Mouse (Mus musculus) heart, adult 2 months (tissue): ENCODE measurements around the gene Cacna1d. TPM values are rescaled to one million over a fixed set of nuclear protein-coding genes. Genes with fewer than 3 reads are reported as not detected.

Experiments
- DNase-seq, 2 experiments: peaks; one replicate each; pipeline ENCODE4 v3.0.0; 2021
- H3K27ac ChIP-seq: fragments of 200-600 bp; 2 replicates; pipeline ENCODE4 v1.8.1; 2022
- H3K27me3 ChIP-seq: fragments of 200-500 bp; 2 replicates; pipeline ENCODE4 v1.6.1; 2012; ENCODE audit warnings: mild to moderate bottlenecking, low read length, inconsistent platforms, mixed read lengths; ENCODE audit not compliant: control insufficient read depth, insufficient read depth
- H3K36me3 ChIP-seq: fragments of 200-500 bp; 2 replicates; pipeline ENCODE4 v1.6.1; 2012; ENCODE audit warnings: low read length, inconsistent platforms; ENCODE audit not compliant: control insufficient read depth, insufficient read depth
- H3K4me1 ChIP-seq: fragments of 200-500 bp; 2 replicates; pipeline ENCODE4 v1.6.1; 2011; ENCODE audit warnings: low read length; ENCODE audit not compliant: control insufficient read depth, insufficient read depth
- H3K4me3 ChIP-seq: fragments of 200-600 bp; 2 replicates; pipeline ENCODE4 v1.8.1; 2022
- H3K79me2 ChIP-seq: fragments of 200-500 bp; replicated peaks from 2 replicates; pipeline ENCODE4 v1.6.1; 2012; ENCODE audit warnings: mild to moderate bottlenecking, inconsistent platforms, low read length, moderate library complexity, mixed read lengths; ENCODE audit not compliant: control insufficient read depth, insufficient read depth
- H3K9ac ChIP-seq: fragments of 200-500 bp; 2 replicates; pipeline ENCODE4 v1.6.1; 2012; ENCODE audit warnings: low read depth, mild to moderate bottlenecking, control low read depth, inconsistent platforms, low read length, mixed read lengths
- CTCF ChIP-seq: fragments of 200-600 bp; IDR thresholded peaks from 2 replicates; pipeline ENCODE4 v1.8.1; 2022; ENCODE audit warnings: antibody characterized with exemption, mild to moderate bottlenecking, moderate library complexity
- EP300 ChIP-seq: fragments of 200-500 bp; IDR thresholded peaks from 2 replicates; pipeline ENCODE4 v1.6.1; 2011; ENCODE audit warnings: low read depth, low read length, control low read depth; ENCODE audit not compliant: insufficient read depth
- POLR2A ChIP-seq: fragments of 200-500 bp; IDR thresholded peaks from 2 replicates; pipeline ENCODE4 v1.6.1; 2011; ENCODE audit warnings: mild to moderate bottlenecking, low read depth, low read length, control low read depth; ENCODE audit not compliant: insufficient read depth
- WGBS: fragments of 180-500 bp; shearing (Covaris S2); methylation state at CpG from one replicate; pipeline ENCODE4 v1.1.7; 2018; 5-methylcytosine and 5-hydroxymethylcytosine counted together
- intact Hi-C: fragments of 180-260 bp; cut with DNase I; formaldehyde crosslinking; loops from one replicate; pipeline ENCODE4 v1.15.1; 2025
- polyA plus RNA-seq: library from polyadenylated mRNA; depleted of rRNA; stranded (reverse); fragments of >200 nt; gene quantifications from 2 replicates; pipeline ENCODE4 v1.2.3, GENCODE M21; 2012
- total RNA-seq, 2 experiments: library from RNA; stranded (reverse); gene quantifications; 2 replicates each; pipeline ENCODE4 v1.2.3; 2021

The Cacna1d gene
- total and polyA plus RNA-seq, 3 experiments, result 1.3 to 3.0 (median 2.1) TPM

- WGBS, result 81% methylated on average over 1 of the region's 1 CpGs
- no peak for TF ChIP-seq POLR2A
- no peak for TF ChIP-seq EP300
- no peak for TF ChIP-seq CTCF
- Histone ChIP-seq H3K27ac (no peak overlapping the region), H3K4me1 (no peaks in the 10 kb centered on the region), H3K4me3 (no peak overlapping the region), H3K79me2 (no peaks in the 10 kb centered on the region), H3K36me3 (no peaks in the 10 kb centered on the region), H3K27me3 (no peaks in the 10 kb centered on the region), H3K9ac (no peak overlapping the region)
- intact Hi-C loops, result no loop called here
- DNase-seq, result no peak
Measured at GRCm38 (mm10) chr14:30378306-30378705, 112.9 kb downstream of the Cacna1d start.

- H3K79me2 ChIP-seq, result no peaks in the 10 kb centered on the region
- intact Hi-C loops, result loop anchor here (5.0 kb wide), 1 partner anchor 236 kb away; no protein-coding TSS in a partner anchor
- no peak overlapping the region for H3K4me3 ChIP-seq
- 20% methylated on average over 1 of the region's 1 CpGs for WGBS
- H3K36me3 ChIP-seq, result no peaks in the 10 kb centered on the region
- no peak overlapping the region for H3K27ac ChIP-seq
- no peak for DNase-seq
- H3K4me1 ChIP-seq, result no peaks in the 10 kb centered on the region
- no peak for TF ChIP-seq POLR2A
- no peak for TF ChIP-seq EP300
- no peak for TF ChIP-seq CTCF
- H3K9ac ChIP-seq, result no peak overlapping the region
- H3K27me3 ChIP-seq, result no peaks in the 10 kb centered on the region
Measured at GRCm38 (mm10) chr14:30372878-30373277, 118.4 kb downstream of the Cacna1d start.

GRCm38 (mm10) chr14:30371070-30371469 lies 120.2 kb downstream of the Cacna1d start:
- intact Hi-C loops, result loop anchor here (5.0 kb wide), 1 partner anchor 234 kb away; no protein-coding TSS in a partner anchor
- H3K4me1 ChIP-seq, result no peaks in the 10 kb centered on the region
- no peak overlapping the region for H3K4me3 ChIP-seq
- WGBS, result 66% methylated on average over 2 of the region's 2 CpGs
- TF ChIP-seq EP300 (no peak), CTCF (no peak; the same call in 1 of the 2 replicates), POLR2A (no peak)
- no peak overlapping the region for H3K9ac ChIP-seq
- H3K27me3 ChIP-seq, result no peaks in the 10 kb centered on the region
- no peaks in the 10 kb centered on the region for H3K79me2 ChIP-seq
- H3K27ac ChIP-seq, result no peak overlapping the region
- DNase-seq, result no peak
- no peaks in the 10 kb centered on the region for H3K36me3 ChIP-seq

GRCm38 (mm10) chr14:30367074-30367473 lies 124.2 kb downstream of the Cacna1d start:
- Histone ChIP-seq H3K79me2 (no peaks in the 10 kb centered on the region), H3K4me3 (no peak overlapping the region), H3K27me3 (no peaks in the 10 kb centered on the region), H3K9ac (no peak overlapping the region), H3K27ac (no peak overlapping the region), H3K36me3 (no peaks in the 10 kb centered on the region), H3K4me1 (no peaks in the 10 kb centered on the region)
- no peak for DNase-seq
- intact Hi-C loops, result no loop called here
- WGBS, result 65% methylated on average over 4 of the region's 4 CpGs
- TF ChIP-seq POLR2A (no peak), EP300 (no peak), CTCF (no peak)

GRCm38 (mm10) chr14:30365866-30366265 lies 125.4 kb downstream of the Cacna1d start:
- WGBS, result 62% methylated on average over 5 of the region's 5 CpGs
- Histone ChIP-seq H3K27me3 (no peaks in the 10 kb centered on the region), H3K9ac (no peak overlapping the region), H3K4me3 (no peak overlapping the region), H3K36me3 (no peaks in the 10 kb centered on the region), H3K4me1 (no peaks in the 10 kb centered on the region), H3K27ac (no peak overlapping the region), H3K79me2 (no peaks in the 10 kb centered on the region)
- intact Hi-C loops, result no loop called here
- TF ChIP-seq POLR2A (no peak), CTCF (no peak), EP300 (no peak)
- no peak for DNase-seq

GRCm38 (mm10) chr14:30363487-30364167 lies 127.6 kb downstream of the Cacna1d start:
- Histone ChIP-seq H3K79me2 (no peaks in the 10 kb centered on the region), H3K36me3 (no peaks in the 10 kb centered on the region), H3K4me1 (no peaks in the 10 kb centered on the region), H3K27ac (no peak overlapping the region), H3K9ac (no peak overlapping the region), H3K27me3 (no peaks in the 10 kb centered on the region), H3K4me3 (no peak overlapping the region)
- intact Hi-C loops, result no loop called here
- 74% methylated on average over 3 of the region's 3 CpGs for WGBS
- no peak for DNase-seq
- TF ChIP-seq CTCF (no peak), EP300 (no peak), POLR2A (no peak)
